Mouse (Mus musculus) embryo, embryonic 11 days (tissue): ENCODE results near the gene Ifi211.
"Not testable (repeated sequence)": the region's sequence is repeated elsewhere in the genome, so short reads cannot be mapped to it uniquely, and the experiment has no call there.

Experiments
- DNase-seq: peaks from one replicate; pipeline ENCODE4 v3.0.0-alpha.2; 2015

Gene Ifi211

DNA sequence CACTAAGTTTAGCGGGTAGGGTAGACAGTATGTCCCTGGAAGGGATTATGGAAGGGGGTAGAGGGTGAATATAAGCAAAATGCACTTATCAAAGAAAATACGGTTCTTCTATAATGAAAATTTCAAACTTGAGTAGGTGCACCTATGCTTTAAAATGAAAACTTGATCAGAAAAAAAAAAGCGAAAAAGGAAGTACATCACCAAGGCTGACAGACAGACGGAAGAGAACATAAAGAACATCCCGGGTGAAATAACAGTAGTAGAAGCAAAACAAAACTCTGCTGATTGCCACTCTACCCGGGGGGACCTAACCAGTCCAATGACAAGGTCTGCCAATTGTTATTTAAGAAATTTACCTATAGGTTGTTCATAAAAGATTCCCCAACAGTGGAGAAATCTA, 34.6 kb downstream of the Ifi211 start:
- DNase-seq, result not testable (repeated sequence)

DNA sequence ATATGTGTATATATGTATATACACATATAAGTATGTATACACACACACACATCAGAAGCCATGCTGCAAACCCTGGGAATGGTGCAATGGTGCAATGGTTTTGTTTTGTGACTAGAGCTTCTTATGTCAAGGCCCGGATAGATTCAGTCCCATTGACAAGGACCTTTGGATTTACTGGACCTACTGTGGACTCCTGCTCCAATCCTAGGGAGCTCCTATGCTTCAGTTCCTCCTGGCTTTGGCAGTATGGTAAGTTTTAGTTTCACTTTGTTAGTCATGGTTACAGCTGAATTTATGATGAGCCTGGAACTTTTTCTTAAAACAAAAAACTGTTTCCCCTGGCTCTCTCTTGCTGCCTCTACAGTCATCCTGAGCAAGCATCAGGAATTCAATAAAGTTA, 35.7 kb downstream of the Ifi211 start:
- not testable (repeated sequence) for DNase-seq

DNA sequence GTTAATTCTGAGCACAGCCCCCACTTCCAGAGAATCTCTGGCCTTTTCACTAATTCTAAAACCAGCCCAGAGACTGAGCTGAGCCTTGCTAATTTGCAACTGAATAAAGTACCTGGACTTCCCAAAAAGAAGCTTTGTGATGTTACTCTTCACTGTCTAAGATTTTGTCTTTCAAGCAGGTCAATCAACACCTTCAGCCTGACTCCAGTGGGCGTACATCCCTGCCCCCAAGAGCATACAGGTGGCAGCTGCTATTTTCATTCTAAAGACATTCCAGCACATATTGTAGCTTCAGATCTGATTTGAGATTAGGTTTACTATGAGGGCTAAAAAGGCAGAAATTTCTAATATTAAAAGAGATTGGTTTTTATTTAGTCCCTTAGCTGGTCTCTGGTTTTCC, 44.3 kb downstream of the Ifi211 start:
- DNase-seq, result not testable (repeated sequence)

DNA sequence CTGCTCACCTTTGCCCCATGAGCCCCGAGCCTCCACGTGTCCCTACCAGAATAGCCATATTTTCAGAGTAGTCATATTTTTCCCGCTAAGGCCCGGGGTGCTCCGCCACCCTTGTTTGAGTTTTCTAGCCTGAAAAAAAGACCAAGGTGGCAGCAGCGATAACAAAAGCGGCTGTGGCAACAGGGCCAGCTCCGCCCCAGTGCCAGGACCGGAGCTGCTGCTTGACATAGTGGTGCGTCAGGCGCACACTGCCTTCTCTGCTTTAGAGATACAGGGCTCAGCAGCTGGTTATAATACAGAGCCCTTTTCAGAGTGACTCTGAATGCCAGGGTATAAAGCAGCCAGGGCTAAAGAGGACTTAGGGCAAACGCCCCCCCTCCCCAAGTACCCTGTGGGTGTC, 46.3 kb downstream of the Ifi211 start:
- DNase-seq, result no peak

DNA sequence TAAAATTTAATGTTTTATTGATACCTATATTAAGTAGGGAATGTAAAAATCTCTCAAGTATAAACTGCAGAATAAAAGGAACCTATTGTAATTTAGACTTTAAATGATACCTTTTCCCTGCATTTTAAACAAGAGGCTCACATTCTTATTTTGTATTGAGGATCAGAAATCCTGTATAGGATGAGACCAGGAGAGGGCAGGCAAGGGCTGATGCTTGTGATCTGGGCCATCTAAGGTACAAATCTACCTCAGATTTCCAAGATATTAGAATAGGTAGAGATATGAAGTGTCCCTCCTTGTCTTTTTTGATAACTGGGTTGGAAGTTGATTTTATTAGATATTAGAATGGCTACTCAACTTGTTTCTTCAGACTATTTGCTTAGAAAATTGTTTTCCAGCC, 59.1 kb downstream of the Ifi211 start:
- DNase-seq, result peak; percentile 7

DNA sequence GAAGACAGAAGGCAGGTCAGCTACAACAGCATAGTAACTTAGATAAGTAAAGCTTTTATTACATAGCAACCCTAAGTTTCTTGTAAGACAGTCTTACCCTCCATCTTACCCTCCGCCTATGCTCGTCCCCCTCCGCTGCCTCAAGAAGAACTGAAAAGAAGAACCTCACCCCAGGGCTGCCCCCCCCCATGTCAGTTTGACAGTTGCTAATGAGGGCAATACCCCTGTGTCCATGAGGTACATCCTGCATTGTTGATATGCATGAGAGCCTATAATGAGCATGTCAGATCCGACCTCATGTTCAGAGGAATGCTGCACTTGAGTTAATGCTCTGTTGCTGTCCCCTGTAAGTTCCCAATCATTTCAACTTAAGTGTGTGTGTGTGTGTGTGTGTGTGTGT, 60.0 kb downstream of the Ifi211 start:
- DNase-seq, result not testable (repeated sequence)
